Mouse (Mus musculus): Measurements from ENCODE around the gene Rrp15.

Gene Rrp15

DNA sequence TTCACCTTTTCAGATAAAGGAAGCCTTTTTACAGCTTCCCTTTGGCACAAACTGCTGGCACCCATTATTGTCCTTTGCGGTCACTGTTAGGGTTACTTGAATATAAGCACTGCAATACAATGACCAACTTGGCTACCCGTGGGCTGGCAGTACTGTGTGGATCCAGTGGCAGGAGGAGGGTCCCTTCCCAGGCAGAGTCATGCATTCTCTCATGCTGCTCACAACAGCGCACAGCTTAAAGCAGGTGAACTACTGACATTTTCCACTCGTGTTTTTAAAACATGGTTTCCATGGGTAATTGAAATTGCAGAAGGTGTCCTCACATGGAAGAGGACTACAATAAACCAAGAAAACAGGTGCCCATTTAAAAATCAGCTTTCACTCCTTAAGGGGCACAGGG lies 34.9 kb downstream of the Rrp15 start:
- no peak for DNase-seq (ENCODE audit: extremely low read depth, low read depth)

DNA sequence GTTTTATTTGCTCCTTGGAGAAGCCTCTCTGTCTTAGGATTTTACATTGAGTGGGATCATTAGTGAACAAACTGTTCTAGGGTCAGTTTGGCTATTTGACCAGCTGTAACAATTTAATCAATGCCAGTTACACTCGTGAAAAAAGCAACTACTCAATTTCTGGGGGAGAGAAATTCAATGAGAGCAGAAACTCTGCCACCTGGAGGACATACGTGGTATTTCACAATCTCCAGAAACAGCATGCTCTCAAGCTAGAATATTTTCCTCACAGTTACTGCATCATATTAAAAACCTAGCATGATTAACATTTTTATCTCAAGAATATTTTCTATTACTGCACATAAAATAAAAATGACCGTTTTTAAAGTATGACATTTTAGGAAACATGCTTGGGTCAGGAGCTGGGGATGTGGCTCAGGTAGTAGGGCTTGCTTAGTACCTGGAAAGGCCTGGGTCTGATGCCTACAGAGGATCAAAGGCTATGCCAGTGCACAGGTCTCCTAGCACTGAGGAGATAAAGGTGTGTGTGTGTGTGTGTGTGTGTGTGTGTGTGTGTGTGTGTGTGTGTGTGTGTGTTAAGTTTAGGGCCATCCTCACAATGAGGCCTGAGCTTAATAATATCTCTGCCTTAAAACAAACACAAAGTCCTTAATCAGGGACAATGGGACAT lies 36.2 kb downstream of the Rrp15 start:
- DNase-seq (ENCODE audit: extremely low read depth, low read depth), result peak; percentile 8

DNA sequence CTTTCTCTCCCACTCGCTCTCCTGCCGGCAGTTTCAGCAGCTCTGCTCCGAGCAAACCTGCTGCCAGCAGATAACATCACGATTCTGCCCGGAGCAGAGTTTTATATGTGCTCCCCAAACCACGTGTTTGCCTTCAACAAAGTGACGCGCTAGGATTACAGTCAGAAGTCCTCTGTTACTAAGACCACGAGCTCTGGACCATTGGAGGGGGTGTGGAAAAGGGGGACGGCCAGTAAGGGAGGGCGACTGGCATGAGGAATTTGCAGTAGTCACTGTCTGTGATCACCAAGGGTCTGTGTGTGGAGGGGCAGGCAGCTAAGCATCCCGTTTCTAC lies 43.3 kb downstream of the Rrp15 start, which contains the start of gene Tgfb2:
Tgfb2 (minus strand) TSS at position 75 of the 334 bp plus-strand sequence.
- no peak for DNase-seq (ENCODE audit: extremely low read depth, low read depth)

DNA sequence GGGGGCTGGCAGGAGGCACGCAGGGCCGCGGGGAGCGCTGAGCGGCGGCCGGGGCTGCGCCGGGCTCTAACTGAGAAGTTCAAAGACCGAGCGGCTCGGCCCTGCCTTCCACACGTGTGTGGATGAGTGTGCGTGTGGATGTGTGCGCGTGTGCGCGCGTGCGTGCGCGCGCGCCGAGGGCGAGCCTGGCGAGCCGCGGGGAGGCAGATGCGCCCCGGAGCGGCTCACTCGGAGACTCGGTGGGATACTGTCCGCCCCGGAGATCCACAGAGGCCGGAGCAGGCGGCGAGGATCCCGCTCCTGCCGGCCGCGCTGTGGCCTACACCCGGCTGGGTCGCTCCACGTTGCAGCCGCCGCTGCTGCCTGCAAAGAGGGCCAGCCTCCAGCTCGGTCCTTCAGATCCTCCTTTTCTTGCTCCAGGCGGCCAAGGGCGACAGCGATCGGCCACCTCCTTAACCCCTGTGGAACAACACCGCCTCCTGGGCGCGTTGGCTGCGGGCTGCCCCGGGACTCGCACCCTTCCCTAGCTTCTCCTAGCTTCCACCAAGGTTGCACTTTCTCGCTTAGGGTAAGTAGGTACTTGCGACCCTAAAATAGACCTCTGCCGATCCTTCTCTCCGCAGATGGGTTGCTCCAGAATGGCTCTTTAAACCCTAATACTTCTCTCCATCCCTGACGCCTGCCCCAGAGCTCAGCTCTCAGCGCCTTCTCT lies 43.8 kb downstream of the Rrp15 start:
- no peak for DNase-seq (ENCODE audit: extremely low read depth, low read depth)

DNA sequence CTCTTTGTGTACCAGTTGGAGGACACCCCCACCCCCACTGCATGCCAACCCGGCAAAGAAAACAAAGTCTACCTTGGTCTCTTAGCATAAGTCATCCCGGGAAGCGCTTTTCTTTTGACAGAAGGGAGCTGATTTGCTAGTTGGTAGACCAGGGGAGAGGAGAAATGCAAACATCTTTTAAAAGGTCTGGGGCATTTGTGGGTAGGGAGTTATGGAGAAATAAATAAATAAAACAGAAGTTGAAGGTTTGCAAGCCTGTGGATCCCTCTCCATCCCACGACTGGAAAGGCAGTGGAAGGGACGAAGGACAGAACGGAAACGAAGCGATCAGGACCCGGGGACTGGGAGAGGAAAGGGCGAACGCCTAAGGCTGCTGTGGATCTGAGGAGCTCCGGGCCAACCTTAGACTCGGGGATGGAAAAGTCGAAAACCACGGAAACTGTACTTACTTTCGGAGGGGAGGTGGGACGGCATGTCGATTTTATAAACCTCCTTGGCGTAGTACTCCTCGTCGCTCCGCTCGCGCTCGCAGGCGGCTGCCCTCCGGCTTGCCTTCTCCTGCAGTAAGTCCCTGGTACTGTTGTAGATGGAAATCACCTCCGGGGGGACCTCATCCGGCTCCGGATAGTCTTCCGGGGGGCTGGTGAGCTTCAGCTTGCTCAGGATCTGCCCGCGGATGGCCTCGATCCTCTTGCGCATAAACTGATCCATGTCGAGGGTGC lies 45.0 kb downstream of the Rrp15 start:
- no peak for DNase-seq (ENCODE audit: extremely low read depth, low read depth)

DNA sequence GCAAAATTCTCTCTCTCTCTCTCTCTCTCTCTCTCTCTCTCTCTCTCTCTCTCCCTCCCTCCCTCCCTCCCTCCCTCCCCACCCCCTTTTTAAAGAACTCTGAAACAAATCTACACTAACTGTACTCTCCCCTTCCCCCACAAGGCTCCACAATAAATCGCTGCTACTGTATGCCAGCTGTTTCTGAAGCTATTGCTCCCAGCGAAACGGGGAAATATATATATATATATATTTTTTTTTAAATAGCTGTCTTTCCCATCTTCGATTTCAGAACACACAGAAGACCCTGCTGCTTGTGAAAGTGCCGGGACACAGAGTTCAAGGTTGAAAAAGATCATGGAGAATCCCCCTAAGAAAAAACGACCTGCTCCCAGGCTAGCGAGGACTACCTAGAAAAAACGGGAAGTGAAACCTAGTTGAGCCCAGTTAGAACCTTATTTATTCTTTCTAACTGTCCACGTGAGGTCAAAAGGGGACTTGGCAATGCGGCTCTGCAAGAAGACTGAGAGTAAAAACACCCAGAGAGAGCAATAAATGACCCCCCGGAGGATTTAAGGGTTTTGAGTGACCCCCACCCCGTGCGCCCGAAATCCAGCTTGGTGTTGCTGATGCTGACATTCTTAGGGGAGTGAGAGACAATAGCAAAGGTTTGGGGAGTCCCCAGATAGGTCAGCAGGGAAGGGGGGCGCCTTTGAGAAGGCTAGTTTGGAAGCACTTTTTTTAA lies 45.7 kb downstream of the Rrp15 start:
- no peak for DNase-seq (ENCODE audit: extremely low read depth, low read depth)

DNA sequence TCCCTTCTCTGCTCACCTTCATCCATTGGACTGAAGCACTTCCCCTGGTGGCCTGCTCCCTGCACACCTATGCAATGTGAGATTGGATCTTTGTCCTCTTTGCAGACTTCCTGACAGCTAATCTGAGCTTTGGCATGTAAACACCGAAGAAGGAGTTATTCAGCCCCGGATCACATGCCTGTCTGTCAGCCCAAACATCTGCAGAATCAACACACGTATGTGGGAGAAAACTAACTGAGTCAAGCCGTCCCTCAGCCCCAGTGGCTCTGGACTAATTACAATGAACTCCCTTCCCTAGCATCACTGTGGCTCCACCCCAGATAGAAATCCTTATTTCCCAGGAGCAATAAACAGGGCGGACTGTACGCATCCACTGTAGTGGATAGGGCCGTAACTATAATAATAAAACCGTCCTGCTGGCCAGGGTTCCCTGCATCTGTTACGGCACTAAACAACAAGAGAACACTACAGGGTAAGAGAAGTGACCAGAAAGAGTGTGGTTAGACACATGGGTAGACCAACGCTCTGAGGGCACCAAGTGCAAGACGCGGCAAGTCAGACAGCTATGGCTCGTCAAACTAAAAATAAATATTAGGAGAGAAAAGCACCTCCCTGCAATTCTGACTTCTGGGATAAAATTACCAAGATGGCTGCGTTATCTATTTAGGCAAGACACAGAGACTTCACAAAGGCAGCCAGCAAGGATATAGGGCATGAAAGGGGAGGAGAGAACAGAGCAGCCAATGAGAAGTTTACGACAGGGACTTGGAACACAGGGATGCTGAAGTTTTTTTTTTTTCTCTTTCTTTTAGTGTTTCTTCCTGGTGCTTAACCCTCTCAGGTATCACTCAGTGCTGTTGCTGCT lies 46.5 kb downstream of the Rrp15 start:
- no peak for DNase-seq (ENCODE audit: extremely low read depth, low read depth)

DNA sequence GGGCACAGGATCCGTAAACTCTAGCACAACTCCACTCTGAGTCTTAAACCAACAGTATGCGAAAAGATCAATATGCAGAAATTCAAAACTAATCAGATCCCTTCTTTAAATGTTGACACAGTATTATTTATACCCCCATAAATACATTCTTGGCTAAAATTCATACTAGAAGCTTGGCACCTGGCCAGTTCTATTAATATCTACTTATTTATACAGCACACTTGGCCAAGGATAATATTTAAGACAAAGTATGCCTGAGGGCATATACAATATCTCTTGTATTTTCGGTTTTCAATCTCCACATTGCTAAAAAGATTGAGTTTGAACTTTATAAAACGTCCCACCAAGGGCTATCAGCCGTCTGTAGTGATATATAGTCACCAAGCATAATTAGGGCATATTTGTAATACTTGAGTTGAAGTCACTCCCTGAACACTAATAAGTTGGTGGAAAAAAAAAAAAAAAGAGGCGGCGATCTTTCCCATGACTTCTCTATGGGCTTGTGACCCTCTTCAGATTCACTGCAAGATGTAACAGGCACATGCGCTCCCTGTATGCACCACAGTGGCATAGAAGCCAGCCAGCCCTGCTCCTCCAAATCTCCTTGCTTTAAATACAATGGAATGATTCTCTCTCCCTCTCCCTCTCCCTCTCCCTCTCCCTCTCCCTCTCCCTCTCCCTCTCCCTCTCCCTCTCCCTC lies 47.8 kb downstream of the Rrp15 start:
- no peak for DNase-seq (ENCODE audit: extremely low read depth, low read depth)

DNA sequence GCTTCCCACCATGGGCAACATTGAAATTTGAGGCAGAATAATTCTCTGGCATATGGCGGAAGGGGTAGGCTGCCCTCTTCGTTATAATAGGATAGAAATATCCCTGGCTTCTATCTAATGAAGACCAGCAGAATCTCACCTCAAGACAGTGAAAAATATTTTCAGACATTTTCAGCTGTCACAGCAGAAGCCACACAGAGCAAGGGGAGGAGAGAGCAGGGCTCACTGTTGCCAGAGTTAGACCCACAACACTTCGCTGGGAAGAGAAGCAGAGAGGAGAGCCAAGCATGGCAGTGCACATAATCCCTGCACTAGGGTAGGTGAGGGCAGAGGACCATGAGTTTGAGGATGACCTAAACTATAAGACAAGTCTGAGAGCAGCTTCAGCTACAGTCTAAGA lies 48.7 kb downstream of the Rrp15 start:
- DNase-seq (ENCODE audit: extremely low read depth, low read depth), result no peak

DNA sequence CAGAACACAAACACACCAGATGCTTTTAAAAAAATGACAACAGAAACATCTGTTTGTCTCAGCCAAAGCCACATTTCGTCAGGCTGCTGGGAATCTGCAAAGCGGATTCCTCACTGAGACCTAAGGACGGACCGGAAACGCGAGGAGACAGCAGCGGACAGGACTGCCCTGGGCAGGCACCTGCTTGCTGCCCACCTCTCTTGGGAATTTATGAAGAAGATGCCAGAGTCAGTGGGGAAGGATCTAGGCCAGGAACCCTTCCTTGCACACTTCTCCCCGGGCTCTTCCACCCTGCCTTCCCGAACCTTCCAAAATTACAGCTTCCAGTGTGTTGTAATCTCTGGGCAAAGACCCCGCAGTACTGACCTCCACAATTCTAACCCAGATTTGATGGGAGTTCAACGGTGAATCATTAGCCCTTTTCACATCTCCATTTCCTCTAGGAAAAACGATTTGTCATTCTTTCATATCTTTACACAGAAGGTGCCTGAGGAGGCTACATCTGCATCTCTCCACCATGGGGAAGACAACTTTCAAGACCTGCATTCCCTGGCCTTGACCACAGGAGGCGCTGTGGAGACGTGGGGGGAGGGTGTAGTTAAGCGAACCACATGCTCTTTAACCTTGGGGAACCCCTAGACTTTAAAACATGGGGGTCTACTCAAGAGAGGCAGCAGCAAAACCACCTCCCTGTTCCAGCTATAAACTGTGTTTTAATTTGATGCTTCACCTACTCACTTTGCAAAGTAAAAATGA lies 50.4 kb downstream of the Rrp15 start:
- no peak for DNase-seq (ENCODE audit: extremely low read depth, low read depth)

DNA sequence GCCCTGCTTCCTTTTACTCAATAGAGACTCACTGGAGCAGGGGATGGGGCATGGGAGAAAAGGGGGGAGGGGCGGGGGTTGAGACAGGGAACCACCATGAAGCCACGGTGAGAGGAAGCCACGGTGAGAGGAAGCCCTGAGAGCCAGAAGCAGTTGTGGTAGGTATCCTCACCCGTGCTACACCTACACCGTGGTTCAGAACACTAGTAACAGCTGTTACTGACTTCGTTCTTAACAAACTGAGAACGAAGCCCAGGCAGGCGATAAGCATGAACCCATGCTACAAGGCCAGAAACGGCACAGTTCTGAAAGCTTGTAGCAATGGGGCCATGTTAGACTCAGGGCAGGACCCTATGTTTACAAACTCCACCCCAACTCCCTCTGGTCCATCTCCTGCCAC lies 52.9 kb downstream of the Rrp15 start:
- DNase-seq (ENCODE audit: extremely low read depth, low read depth), result no peak

DNA sequence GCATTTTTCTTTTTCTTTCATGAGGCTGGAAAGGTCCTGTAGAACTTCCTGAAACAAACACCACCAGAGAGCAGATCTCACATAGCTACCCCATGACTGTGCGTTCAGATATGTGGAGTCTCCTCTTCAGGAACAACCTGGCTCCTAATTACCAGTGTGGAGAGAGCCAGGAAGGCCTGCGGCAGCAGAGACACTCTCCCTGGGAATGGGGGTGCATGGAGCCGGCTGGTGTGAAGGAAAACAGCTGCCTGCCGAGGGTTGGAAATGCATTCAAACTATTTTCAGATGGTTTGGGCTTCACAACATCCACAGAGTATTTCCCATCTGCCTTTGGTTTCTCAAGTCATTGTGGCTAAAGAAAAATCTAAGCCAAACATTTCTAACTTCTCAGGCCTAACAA lies 53.8 kb downstream of the Rrp15 start:
- DNase-seq (ENCODE audit: extremely low read depth, low read depth), result no peak

DNA sequence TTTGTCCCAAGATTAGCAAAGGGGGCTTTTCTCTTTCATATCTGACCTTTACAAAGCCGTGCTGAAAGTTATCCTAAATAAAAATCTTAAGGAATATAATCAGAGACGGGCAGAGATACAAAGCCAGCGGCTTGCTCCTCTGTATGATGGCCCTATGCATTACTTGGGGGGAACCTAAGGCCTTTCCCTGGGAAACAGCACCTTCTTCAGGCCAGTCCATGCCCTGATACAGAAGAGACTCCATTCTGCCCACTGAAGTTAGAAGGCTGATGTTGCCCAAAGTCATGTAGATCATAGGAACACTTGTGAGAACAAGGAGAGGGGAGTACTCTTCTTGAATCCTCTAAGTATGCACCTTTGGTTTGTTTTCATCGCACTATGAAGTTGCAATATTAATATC lies 56.8 kb downstream of the Rrp15 start:
- DNase-seq (ENCODE audit: extremely low read depth, low read depth), result no peak

DNA sequence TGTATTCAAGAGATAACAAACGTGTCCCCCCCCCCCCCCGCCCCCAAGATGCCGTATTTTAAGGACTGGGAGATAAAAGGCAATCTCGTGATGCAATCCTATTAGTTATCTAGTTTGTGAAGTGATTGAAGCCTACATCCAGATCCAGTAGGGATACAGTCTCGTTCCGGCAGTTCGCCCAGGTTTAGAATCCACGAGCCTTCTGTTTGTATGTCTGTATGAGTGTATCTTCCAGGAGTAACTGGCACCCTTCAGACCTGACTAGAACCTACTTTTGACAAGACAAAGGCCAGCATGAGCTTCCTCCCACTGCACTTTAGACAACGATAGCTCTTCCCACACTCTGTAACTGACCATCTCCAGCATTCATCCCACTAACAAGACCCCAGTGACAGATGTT lies 57.5 kb downstream of the Rrp15 start:
- DNase-seq (ENCODE audit: extremely low read depth, low read depth), result no peak

DNA sequence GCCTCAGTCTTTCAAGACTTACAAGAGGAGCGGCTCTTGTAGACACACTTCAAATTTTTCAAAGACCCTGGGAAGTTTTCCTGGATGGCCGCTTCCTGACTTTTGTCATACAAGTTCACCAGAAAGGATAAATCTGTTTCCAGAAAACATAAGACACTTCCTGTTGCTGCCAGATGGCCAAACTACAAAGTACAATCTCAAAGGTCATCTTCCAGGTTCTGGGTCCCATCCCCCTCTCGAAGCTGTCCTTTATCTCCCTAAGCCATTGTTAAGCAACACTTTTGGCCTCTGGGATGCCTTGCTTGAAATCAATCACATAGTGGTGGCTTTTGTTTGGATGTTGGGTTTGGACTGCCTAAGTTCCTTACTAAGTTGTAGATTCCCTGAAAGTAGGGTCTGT lies 65.1 kb downstream of the Rrp15 start:
- DNase-seq (ENCODE audit: extremely low read depth, low read depth), result no peak

DNA sequence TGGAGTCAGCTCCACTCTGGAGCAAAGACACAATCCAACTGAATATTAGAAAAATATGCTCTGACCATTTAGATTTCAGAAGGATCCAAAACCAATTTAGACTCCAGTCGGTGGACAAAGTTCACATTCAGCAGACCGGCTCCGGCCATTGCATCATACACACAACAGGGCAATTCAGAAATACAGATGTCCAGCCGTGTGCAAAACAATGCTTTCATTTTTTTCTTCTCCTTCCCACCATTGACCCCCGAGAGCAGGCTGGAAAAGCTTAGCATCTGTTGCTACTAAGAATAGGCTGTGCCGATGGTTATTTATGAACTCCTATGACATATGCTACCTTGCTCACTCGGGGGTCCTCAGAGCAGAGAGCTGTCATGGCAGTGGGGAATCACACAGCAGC lies 66.6 kb downstream of the Rrp15 start:
- no peak for DNase-seq (ENCODE audit: extremely low read depth, low read depth)

DNA sequence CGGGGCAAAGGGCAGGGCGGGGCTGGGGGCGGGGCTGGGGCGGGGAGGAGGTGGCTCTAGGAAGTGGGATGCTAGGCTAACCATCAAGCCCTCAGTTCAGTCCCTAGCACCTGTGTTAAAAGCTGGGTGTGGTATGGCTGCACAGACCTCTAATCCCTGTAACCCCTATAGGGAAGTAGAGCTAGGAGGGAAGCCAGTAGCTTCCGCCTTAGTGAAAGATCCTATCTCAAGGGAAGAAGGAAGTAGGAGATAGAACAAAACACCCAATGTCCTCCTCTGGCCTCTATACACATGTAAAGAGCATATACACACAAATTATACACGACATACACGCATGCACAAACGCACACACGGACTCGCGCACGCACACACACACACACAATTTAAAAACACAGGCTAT lies 71.5 kb downstream of the Rrp15 start:
- DNase-seq (ENCODE audit: extremely low read depth, low read depth), result no peak

DNA sequence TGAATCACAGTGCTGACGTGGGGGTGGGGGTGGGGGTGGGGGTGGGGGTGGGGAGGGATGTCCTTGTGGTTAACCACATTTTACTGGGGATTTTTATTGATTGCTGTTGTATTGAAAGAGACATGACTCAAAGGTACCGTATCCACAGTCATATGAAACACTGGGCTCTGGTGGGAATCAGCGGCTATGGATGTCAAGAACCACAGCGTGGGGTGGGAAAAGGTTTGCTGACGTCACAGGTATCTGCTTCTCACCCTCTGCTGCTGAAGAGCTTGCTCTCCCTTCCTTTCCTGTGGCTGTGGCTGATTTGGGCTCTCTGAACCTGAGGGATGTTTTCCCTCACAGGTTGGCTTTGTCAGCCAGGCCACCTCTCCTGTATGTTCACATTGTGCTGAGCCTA lies 73.0 kb downstream of the Rrp15 start:
- DNase-seq (ENCODE audit: extremely low read depth, low read depth), result no peak

DNA sequence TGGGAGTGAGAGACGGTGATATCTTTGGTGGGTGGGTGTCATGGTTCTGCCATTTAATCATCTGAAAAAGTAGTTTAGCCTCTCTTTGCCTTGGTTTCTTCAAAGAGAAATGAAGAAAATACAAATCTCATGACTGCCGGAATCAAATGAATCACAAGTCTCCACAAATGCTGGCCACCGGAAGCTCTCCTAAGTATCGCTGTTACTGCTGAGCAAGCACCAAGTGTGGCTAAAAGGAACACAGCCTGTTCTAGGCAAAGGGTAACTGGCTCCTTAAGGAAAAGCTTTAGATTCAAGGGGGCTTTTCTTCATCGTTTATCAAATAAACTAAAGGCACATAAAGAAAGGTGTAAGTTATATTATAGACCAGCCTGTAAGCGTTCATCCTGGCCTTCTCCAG lies 73.9 kb downstream of the Rrp15 start:
- DNase-seq (ENCODE audit: extremely low read depth, low read depth), result no peak

DNA sequence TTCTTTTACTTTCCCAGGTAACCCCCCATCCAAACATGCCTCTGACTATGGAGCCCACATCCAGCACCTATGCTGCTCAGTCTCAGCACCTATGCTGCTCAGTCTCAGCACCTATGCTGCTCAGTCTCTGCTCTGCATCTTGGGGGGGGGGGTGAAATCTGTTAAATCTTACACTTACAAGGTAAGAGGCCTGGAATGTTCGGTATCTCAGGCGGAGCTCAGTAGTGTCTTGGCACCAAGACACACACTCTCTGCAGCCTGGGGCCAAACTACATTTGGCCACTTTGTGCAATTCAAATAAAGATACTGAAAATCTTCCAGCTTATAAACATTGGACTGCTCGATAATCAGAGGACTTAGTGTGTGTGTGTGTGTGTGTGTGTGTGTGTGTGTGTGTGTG lies 74.5 kb downstream of the Rrp15 start:
- DNase-seq (ENCODE audit: extremely low read depth, low read depth), result no peak

Data from MEL-GATA-1-ER (cell line).